Mouse (Mus musculus) 3134 (cell line): ENCODE measurements around the gene Cdk1.
A peak's percentile ranks its signal among the peaks of the same experiment; 100 is the strongest.
"Not testable (repeated sequence)": the region's sequence is repeated elsewhere in the genome, so short reads cannot be mapped to it uniquely, and the experiment has no call there.

Source experiments
- DNase-seq: peaks from one replicate; pipeline ENCODE4 v3.0.0-alpha.2; 2011; ENCODE audit warnings: low spot score; ENCODE audit not compliant: insufficient read length; ENCODE audit errors: extremely low read depth

The Cdk1 gene

GRCm38 (mm10) chr10:69352212-69353085 lies at the start of gene Cdk1:
Cdk1 (minus strand) TSS chr10:69352938.
- peak; percentile 98 for DNase-seq

DNA sequence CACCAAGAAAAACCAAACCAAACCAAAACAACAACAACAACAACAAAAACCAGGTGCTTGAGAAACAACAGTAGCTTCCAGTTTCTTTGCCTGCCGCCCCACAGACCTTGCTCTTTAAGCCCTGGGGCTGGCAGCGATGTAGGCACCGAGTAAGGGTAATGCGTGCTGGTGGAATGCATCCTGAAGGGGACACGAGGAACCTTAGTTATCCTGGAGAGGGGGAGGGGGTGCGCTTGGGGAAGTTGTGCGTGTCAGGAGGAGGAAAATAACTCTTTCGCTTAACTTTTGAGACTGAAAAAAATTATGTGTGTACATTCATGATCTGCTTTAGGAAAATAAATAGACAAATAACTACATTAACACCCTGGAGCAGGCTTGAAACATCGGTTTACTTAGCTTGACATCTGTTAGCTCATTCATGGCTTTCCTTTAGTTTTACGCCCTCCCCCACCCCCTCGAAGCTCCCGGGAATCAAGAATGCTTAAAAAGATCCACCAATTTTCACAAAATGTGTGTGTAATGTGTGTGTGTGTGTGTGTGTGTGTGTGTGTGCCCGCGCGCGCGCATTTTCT lies 47.2 kb upstream of the Cdk1 start:
- no peak for DNase-seq

- no peak for DNase-seq
These were observed 46.2 kb upstream of the Cdk1 start, which contains the start of gene Ank3 for GRCm38 (mm10) chr10:69398763-69399590. Ank3 (plus strand) TSS chr10:69398773.

DNA sequence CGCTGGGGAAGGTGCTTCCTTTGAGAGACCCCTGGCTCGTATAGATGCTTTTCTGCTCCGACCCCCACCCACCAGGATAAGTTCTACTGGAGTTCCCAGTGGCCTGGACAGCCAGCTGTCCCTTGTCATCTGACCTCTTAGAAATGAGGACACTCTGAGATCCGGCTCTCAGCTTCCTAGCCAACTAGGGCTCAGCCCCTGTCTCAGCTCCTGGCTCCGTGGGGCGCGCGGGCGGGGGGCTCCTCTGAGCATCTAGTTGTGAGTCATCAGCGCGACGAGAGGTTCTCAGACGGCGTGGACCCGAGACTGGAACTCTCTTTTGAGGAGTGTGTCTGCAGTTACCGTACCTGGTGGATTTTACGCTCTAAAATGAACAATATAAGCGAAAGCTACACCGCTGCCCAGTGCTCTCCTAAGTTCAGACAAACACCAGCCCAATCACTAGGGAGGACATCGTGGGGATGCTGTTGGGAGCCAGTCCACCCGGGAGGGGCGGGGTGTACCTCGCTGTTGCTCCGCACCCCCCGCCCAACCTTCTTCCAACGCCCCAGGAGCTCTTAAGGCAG lies 45.5 kb upstream of the Cdk1 start:
- no peak for DNase-seq

GRCm38 (mm10) chr10:69389511-69389910 lies 36.8 kb upstream of the Cdk1 start:
- DNase-seq, result no peak

DNA sequence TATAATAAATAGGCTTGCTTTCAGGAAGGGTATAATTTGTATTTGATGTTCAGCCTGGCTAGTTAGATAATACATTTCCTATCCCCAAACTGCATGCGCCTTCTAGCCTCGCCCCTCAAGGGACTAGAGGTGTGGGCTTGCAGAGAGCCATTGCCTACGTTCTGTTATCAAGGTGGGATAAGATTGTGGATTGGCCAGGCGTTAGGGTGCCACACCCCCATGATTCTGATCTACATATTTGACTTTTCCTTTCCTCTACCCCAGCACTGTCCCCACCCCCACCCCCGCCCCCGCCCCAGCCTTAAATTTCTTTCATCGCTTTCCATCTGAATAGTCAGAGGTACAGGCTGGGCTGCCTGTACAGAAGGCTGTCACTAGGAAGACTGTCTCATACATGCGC lies 34.0 kb upstream of the Cdk1 start:
- DNase-seq, result no peak

GRCm38 (mm10) chr10:69385136-69385535 lies 32.4 kb upstream of the Cdk1 start:
- no peak for DNase-seq

DNA sequence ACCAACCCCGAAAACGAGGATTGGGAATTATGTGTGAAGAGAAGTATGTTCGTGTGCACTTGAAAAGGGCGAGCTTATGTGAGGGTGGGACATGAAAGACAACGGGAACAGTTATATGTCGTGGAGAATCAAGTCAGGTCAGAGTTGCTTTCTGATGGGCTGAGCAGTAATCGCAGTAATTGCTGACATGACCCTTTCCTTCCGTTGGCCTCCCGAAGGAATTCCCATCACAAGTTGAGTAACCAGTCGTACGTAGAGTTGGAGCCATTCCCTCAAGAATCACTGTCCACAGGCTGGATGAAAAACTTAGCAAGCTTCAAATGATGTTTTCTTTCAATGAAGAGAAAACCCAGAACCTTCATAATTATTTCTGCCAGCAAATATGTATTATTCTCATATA lies 31.9 kb upstream of the Cdk1 start:
- DNase-seq, result no peak

- DNase-seq, result no peak
These were observed 30.4 kb upstream of the Cdk1 start for GRCm38 (mm10) chr10:69383186-69383585.

- DNase-seq, result no peak
These were observed 22.4 kb upstream of the Cdk1 start for GRCm38 (mm10) chr10:69375154-69375553.

- no peak for DNase-seq
These were observed 21.2 kb upstream of the Cdk1 start for GRCm38 (mm10) chr10:69373796-69374550.

DNA sequence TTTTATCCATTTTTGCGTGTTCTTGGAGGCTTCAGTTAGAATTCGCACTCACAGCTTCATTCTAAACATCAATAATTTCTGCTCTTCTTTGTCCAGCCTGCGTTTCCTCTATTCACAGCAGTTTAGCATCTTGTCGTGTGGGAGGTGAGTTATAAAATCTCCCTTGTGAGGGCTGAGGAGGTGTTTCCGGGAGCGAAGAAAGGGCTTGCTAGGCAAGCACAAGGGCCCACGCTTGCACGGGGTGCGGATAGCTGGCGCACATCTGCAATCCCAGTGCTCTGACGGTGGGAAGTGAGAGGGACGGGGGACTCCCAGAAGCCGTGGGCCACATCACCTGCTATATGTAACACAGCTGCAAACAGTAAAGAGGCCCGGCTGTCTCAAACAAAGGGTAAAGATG lies 19.3 kb upstream of the Cdk1 start:
- no peak for DNase-seq

GRCm38 (mm10) chr10:69371441-69371840 lies 18.7 kb upstream of the Cdk1 start:
- DNase-seq, result no peak

DNA sequence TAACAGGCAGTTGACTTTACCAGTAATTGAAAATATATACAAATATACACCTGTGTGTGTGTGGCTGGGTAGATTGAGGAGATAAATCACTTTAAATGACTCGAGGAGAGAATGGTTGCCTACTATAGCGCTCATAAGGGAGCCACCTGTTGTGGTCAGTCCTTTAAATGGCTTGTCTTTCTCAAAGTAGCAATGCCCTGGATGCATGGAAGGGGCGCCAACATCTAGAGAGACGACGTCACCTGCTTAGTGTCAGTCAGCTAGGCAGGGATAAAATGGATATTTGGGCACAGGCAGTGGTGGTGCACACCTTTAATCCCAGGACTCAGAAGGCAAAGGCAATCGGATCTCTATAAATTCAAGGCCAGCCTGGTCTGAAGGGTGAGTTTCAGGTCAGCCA lies 16.6 kb upstream of the Cdk1 start:
- DNase-seq, result no peak

DNA sequence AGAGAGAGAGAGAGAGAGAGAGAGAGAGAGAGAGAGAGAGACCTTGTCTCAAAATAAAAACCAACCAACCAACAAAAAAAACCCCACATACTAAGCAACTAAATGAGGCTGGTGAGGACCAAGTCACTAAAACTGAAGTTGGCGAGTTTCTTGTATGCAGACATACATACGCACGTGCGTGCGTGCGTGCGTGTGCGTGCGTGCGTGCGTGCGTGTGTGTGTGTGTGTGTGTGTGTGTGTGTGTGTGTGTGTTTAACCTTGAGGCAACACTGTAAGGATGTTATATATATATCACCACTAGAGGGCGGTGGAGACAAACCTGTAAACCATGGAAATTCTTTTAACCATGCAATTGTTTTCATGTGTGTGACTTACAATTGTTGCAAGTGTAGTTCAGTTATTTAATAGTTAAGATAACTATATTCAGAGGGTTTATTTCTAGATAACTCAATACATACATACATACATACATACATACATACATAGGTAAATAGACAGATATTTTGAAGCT lies 14.2 kb upstream of the Cdk1 start:
- DNase-seq, result no peak

DNA sequence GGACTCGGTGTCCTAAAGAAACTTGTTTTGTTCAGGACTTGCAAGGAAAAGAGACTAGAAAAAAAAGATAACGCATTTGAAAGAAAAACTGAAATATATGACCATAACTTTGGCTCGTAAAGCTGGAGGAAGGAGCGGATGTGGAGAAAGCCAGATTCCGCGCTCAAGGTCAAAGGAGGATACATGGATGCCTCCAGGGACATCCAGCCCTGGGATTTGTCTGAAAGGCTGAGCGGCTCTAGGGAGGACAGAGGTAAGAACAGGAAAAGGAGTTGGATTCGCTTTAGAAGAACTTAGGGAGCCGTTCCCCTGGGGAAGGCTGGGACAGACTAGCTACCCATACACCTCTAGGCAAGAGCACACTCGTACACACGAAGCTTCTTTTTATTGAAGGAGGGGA lies 13.5 kb upstream of the Cdk1 start:
- DNase-seq, result no peak

GRCm38 (mm10) chr10:69359666-69360065 lies 6.9 kb upstream of the Cdk1 start:
- no peak for DNase-seq

GRCm38 (mm10) chr10:69353086-69353479 lies 345 bp upstream of the Cdk1 start:
- DNase-seq, result not testable (repeated sequence)

- no peak for DNase-seq
These were observed 911 bp downstream of the Cdk1 start for GRCm38 (mm10) chr10:69351842-69352211.
